Mouse (Mus musculus): Measurements from ENCODE around the gene Psmb10.

Gene Psmb10

GRCm38 (mm10) chr8:105936866-105937475 lies 1.3 kb downstream of the Psmb10 start:
- DNase-seq: peak; percentile 77

DNA sequence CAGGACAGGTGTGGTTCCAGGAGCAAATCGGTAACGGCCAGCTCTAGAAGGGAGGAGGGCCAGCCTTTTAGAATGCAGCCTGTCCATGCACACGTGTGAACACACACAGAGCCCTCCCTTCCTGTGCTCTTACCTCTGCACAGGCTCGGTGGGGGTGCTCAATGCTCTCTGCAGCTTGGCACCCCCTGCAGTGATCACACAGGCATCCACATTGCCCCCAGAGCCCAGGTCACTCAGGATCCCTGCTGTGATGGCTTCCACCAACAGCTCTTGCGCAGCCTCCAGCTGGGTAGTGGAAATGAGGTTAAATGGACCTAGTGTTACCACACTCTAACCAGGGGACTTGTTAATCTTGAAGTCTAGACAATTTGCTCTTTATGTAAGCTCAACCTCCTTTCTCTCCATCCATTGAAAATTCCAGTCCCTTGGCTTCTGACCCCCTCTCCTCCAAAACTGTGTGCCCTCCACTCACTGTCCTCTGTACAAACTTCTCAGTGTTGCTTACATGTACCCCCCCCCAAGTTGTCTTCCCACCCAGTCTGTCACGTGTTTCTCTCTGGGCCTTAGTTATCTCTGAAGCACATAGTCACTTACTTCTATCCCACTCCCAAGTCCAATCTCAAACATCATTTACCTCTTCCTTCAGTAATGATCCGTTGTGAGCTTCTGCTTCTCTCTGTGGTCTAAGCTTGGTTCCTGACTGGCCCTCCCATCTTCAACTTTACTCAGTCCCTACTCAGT lies 2.2 kb downstream of the Psmb10 start:
- DNase-seq: no peak

DNA sequence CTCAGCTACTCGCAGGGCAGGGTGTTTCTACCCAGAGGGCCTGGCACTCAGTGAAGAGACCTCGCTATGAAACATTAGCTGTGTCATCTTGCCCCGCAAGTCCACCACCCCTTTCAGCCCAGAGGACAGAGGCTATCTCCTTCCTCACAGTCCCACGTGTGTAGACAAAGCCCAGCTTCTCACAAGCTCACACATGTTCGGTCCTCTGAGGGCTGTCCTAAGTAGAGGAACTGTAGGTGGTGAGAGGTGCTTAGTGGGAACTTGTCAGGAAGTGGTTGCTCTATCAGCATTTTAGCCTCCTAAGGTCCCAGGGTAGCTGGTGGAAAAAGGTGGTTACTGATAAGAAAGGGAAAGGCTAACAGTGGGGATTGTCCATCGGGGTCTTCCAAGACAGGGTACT lies 3.1 kb downstream of the Psmb10 start:
- no peak for DNase-seq

DNA sequence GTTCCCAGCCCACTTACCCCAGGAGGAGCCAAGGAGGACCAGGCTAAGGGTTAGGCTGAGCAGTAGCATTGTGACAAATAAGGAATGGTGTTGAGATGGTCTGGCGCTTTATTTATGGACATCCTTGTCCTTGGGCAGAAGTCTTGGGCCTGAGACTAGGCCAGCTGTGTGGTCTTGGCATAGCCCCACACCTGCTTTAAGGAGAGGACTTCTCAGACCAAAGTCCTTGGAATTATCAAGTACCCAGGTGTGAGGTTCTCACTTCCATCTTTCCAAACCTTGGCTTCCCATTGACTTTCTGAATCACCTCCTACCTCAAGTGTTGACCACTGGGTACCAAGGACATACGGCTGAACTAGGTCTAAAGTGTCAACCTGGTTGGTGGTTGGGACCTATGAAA lies 4.5 kb downstream of the Psmb10 start, which contains the start of gene Ctrl:
Ctrl (minus strand) TSS at position 101 of the 400 bp plus-strand sequence.
- DNase-seq: no peak

DNA sequence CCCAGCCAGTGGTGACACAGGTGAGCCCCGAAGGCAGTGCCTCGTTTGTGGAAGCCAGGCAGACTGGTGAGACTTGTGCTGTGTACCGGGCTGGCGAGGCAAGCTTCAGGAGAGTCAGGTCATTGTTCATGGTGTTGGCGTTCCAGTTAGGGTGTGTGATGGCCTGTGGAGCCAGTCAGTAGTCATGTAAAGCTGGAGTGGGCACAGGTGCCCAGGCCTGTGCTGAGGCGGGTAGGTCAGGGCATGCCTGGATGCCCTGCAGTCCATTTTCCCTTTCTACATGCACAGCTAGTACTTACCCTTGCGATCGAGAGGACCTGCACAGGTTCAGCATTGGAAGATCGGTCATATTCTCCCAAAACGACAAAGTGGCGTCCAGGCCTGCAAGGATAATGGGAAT lies 5.7 kb downstream of the Psmb10 start:
- no peak for DNase-seq

DNA sequence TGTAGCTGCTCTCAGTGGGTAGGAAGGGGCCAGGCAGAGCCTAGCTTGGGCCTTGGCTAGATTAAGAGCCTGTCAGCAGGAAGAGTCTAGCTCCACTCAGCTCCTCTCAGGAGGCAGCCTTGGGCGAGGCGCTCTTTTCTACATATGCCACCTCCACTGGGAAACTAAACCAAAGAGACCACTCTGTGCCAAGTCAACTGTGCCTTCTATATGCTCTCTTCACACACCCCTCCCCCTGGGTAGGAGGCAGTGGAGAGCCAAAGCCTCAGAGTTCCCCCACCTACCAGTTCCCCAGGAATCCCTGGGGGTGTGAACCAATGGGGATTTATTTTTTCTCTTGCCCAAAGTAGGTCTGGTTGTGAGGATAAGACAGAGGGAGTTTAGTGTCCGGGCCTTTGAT lies 7.0 kb downstream of the Psmb10 start:
- DNase-seq: no peak

GRCm38 (mm10) chr8:105930602-105931001 lies 7.6 kb downstream of the Psmb10 start:
- peak; percentile 84 for DNase-seq

- DNase-seq: no peak
Measured at GRCm38 (mm10) chr8:105925123-105925522, 13.1 kb downstream of the Psmb10 start.

GRCm38 (mm10) chr8:105919390-105919789 lies 18.9 kb downstream of the Psmb10 start:
- DNase-seq: no peak

DNA sequence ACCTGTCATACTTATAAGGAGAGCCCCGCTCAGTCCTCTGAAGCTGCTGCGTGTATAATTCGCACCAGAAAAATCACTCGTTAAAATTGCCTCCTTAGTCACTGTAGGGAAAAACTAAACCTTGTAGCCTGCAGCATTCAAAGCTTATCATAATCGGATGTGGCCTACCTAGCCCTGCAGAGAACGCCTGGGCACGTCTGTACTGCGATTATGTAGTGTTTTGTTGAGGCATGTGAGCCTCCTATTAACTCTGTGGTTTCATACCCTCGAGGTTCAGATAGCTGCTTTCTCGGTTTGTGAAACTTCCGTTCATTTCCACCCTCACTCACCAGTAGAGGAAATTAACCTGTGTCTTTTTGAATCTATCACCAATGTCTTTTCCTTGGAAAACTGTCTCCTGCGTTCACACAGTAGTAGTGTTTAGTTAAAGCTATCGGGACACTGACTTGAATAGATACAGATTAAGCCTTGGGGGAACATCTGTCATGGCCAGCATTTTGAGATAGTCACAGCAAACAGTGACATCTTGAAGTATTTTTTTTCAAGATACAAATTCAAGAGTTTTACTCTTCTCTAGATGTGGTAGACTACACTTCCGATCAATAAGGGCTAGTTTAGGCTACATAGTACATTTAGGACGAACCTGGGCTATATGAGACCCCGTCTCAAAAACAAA lies 37.2 kb downstream of the Psmb10 start:
- no peak for DNase-seq

- peak; percentile 92 for DNase-seq
Measured at GRCm38 (mm10) chr8:105900180-105900940, 37.9 kb downstream of the Psmb10 start, which contains the start of gene Pskh1. TSS of gene Pskh1 (plus strand) at chr8:105900441.

- no peak for DNase-seq
Measured at GRCm38 (mm10) chr8:105897801-105898480, 40.3 kb downstream of the Psmb10 start.

DNA sequence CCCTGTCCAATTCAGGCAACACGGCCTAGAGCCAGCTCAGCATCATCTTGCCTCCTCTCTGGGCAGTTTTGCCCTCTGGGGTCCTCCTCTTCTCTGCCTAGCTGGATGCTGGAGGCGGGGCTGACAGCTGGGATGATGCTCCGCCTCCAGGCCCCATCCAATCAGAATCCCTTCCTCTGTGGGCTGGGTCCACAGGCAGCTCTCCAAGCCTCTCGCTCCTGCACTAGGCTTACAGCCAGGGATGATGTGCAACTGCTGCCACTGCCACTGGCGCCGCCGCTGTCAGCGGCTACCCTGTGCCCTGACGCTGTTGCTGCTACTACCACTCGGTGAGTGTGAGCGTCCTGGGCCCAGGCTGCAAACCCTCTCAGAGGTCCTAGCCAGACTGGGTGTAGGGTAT lies 44.9 kb downstream of the Psmb10 start, which contains the start of gene Nrn1l:
Nrn1l (plus strand) TSS at position 229 of the 400 bp plus-strand sequence.
- peak; percentile 68 for DNase-seq

DNA sequence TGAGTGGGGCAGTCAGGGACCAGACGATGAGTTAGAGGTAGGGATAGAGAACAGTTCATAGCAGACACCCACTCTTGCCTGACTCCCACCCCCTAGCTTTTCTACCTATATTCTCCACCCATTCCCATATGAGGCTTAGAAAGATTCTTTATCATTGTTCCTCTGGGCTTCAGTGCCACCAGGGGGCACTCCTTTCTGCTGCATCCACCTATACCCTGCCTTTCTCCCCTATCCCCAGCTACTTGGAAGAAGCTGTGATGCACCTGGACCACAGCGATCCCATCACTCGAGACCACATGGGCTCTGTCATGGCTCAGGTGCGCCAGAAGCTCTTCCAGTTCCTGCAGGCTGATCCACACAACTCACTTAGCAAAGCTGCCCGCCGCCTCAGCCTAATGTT lies 45.8 kb downstream of the Psmb10 start:
- no peak for DNase-seq

GRCm38 (mm10) chr8:105890870-105891269 lies 47.4 kb downstream of the Psmb10 start:
- no peak for DNase-seq

- no peak for DNase-seq
Measured at GRCm38 (mm10) chr8:105889756-105890465, 48.3 kb downstream of the Psmb10 start.
